In genomic region chr16:33941271-33941781, GRCm38 (mm10) we compare ENCODE assay signal across 9 mouse cellular contexts. TPM values are rescaled to one million over a fixed set of nuclear protein-coding genes. Genes with fewer than 3 reads are reported as not detected.
DNase-seq lines count a peak whose midpoint lies in the region; ATAC-seq and TF ChIP-seq lines count a peak whose summit lies in the region.
"Had no signal": no experiment of that assay in that cellular context is flagged by ENCODE, and none has a peak within 500 bp of the region (broad histone marks: within the 10 kb centered on the region; RNA-seq: fewer than 3 reads in every experiment).

No protein-coding gene starts in this region.

- H3K36me3 ChIP-seq in hindbrain, embryonic 12.5 days = no peaks in the 10 kb centered on the region
- H3K36me3 ChIP-seq in midbrain, embryonic 15.5 days (replicated peaks) = no peaks in the 10 kb centered on the region

- ATAC-seq in hindbrain, embryonic 12.5 days (ENCODE audit: low FRiP score) = 0 out of 2 replicates have a peak, but pooled peaks have one; percentile 14
- ATAC-seq in midbrain, embryonic 15.5 days (replicated peaks) = peak; percentile 44

- peaks cover 41% of the 10 kb centered on the region for H3K4me1 ChIP-seq in hindbrain, embryonic 12.5 days
- peaks cover 11% of the 10 kb centered on the region for H3K4me1 ChIP-seq in midbrain, embryonic 15.5 days

- TF ChIP-seq CTCF in brain, embryonic 14.5 days (IDR thresholded peaks at IDR 0.05; ENCODE audit: borderline replicate concordance, extremely low read depth, insufficient read depth, insufficient read length) = no peak

- 0 out of 2 replicates have a peak overlapping the region, but pooled peaks have one; percentile 17 for H3K27ac ChIP-seq in hindbrain, embryonic 12.5 days
- peak overlapping the region; percentile 34; the same call in 1 of the 2 replicates for H3K27ac ChIP-seq in midbrain, embryonic 15.5 days

- no peak for TF ChIP-seq POLR2A in brain, embryonic 14.5 days (IDR thresholded peaks at IDR 0.05; ENCODE audit: borderline replicate concordance, extremely low read depth, insufficient read depth, insufficient read length, poor library complexity, severe bottlenecking)

- no peak overlapping the region for H3K9ac ChIP-seq in hindbrain, embryonic 12.5 days
- no peak overlapping the region for H3K9ac ChIP-seq in midbrain, embryonic 15.5 days

- 45% methylated on average over 11 of the region's 11 CpGs for WGBS in hindbrain, embryonic 12.5 days
- 53% methylated on average over 11 of the region's 11 CpGs for WGBS in midbrain, embryonic 15.5 days

- no peak overlapping the region for H3K4me3 ChIP-seq in hindbrain, embryonic 12.5 days
- H3K4me3 ChIP-seq in midbrain, embryonic 15.5 days = no peak overlapping the region
- H3K4me3 ChIP-seq: erythroblast, embryonic 14.5 days had no signal

- H3K27me3 ChIP-seq in hindbrain, embryonic 12.5 days = no peaks in the 10 kb centered on the region
- no peaks in the 10 kb centered on the region for H3K27me3 ChIP-seq in midbrain, embryonic 15.5 days (replicated peaks)

- H3K4me2 ChIP-seq in hindbrain, embryonic 12.5 days (replicated peaks) = no peak overlapping the region
- H3K4me2 ChIP-seq in midbrain, embryonic 15.5 days = no peak overlapping the region

- peak; percentile 59 for DNase-seq in adrenal gland, adult 2 months
- DNase-seq in adrenal gland, adult 18-20 months (ENCODE audit: low spot score in 2 of 2) = no peak
- DNase-seq in brain, embryonic 14.5 days (ENCODE audit: low read depth) = peak; percentile 79
- peak; percentile 30 to 54 for DNase-seq in frontal cortex, postnatal 36 days (ENCODE audit: low spot score in 2 of 2)
- peak; percentile 71 for DNase-seq in left cerebral cortex, postnatal 4 days
- DNase-seq in spleen, postnatal 36 days (ENCODE audit: low spot score in 2 of 2) = no peak

- intact Hi-C loops in left cerebral cortex, postnatal 4 days (cut with DNase I) = no loop called here

- H3K9me3 ChIP-seq in hindbrain, embryonic 12.5 days (replicated peaks) = no peaks in the 10 kb centered on the region
- no peaks in the 10 kb centered on the region for H3K9me3 ChIP-seq in midbrain, embryonic 15.5 days

RNA-seq across cellular contexts. Expression of gene Umps, which starts 25.5 kb away (rescaled TPM):
- 10 to 100 TPM; 36.0 to 44.0 TPM for total RNA-seq in adrenal gland, adult 2 months (2021)
- 13.1 and 16.9 TPM in 2 replicates for polyA plus RNA-seq in adrenal gland, adult 2 months (2012; rRNA removed)
- total RNA-seq in adrenal gland, adult 18-20 months (2021) = 10 to 100 TPM; 49.1 TPM
- polyA plus RNA-seq in brain, embryonic 14.5 days (2012; rRNA removed) = 17.6 and 18.8 TPM in 2 replicates
- 38.2 and 39.4 TPM in 2 replicates for polyA plus RNA-seq in hindbrain, embryonic 12.5 days (2016; fragmentation: Nextera tagmentation; extraction: Ambion mirVana)
- total RNA-seq in left cerebral cortex, postnatal 4 days (2021) = 10 to 100 TPM; 20.4 to 23.2 TPM
- polyA plus RNA-seq in midbrain, embryonic 15.5 days (2015; fragmentation: Nextera tagmentation; extraction: Ambion mirVana) = 23.4 and 24.1 TPM in 2 replicates

Comparison
In these comparisons a context has a peak if more than half of its experiments do, and no peak if none do; other contexts are left out.
1. DNase-seq: peak in adrenal gland, adult 2 months (single experiment), brain, embryonic 14.5 days (single experiment), frontal cortex, postnatal 36 days (2 of 2) and left cerebral cortex, postnatal 4 days (single experiment); none in adrenal gland, adult 18-20 months (0 of 2) and spleen, postnatal 36 days (0 of 2).